In genomic region chr5:115362819-115363714, GRCm38 (mm10) we compare ENCODE assay signal across 10 mouse cellular contexts. TPM values are rescaled to one million over a fixed set of nuclear protein-coding genes. Genes with fewer than 3 reads are reported as not detected.
DNase-seq lines count a peak whose midpoint lies in the region; ATAC-seq and TF ChIP-seq lines count a peak whose summit lies in the region.
"Had no signal": no experiment of that assay in that cellular context is flagged by ENCODE, and none has a peak within 500 bp of the region (broad histone marks: within the 10 kb centered on the region; RNA-seq: fewer than 3 reads in every experiment).

No protein-coding gene starts in this region.

- no peak overlapping the region for H3K27ac ChIP-seq in heart, embryonic 11.5 days (ENCODE audit: low read depth, low read length)
- no peak overlapping the region for H3K27ac ChIP-seq in ES-E14 (ENCODE audit: insufficient read depth, low read depth, low read length, poor library complexity, severe bottlenecking)
- peak overlapping the region; percentile 66 for H3K27ac ChIP-seq in limb, embryonic 10.5 days
- no peak overlapping the region for H3K27ac ChIP-seq in liver, embryonic 12.5 days
- H3K27ac ChIP-seq: liver, embryonic 15.5 days had no signal

- 0 out of 2 replicates have a peak overlapping the region, but pooled peaks have one; percentile 34 for H3K9ac ChIP-seq in heart, embryonic 11.5 days (ENCODE audit: low read depth, low read length)
- H3K9ac ChIP-seq in ES-E14 (ENCODE audit: insufficient read depth, low read depth, low read length, poor library complexity, severe bottlenecking) = peak overlapping the region; percentile 27; the same call in 1 of the 2 replicates
- H3K9ac ChIP-seq in liver, embryonic 12.5 days = no peak overlapping the region
- H3K9ac ChIP-seq: liver, embryonic 15.5 days had no signal

- no peak for DNase-seq in heart, adult 9 months (ENCODE audit: low spot score in 2 of 2)
- no peak for DNase-seq in ES-E14 (ENCODE audit: low read depth, low spot score)
- DNase-seq in limb, embryonic 10.5 days (ENCODE audit: low spot score) = peak; percentile 45
- DNase-seq in cerebellum, adult 8-10 months = no peak
- DNase-seq in urinary bladder, adult 18-20 months (ENCODE audit: low spot score in 2 of 2) = no peak
- DNase-seq: kidney, postnatal 10 days had no signal

- H3K4me2 ChIP-seq in heart, embryonic 11.5 days = peak overlapping the region; percentile 24; the same call in 1 of the 2 replicates
- no peak overlapping the region for H3K4me2 ChIP-seq in liver, embryonic 12.5 days
- H3K4me2 ChIP-seq: liver, embryonic 15.5 days had no signal

- in situ Hi-C loops in ES-E14 (cut with MboI; ENCODE audit: low sequenced_read_pairs in 2 of 2, unreplicated experiment in 2 of 2) = no loop called here

- WGBS in heart, embryonic 11.5 days (ENCODE audit: insufficient replicate concordance) = 17% methylated on average over 19 of the region's 19 CpGs
- WGBS in limb, embryonic 10.5 days = 17% methylated on average over 18 of the region's 19 CpGs
- WGBS in liver, embryonic 12.5 days (ENCODE audit: insufficient replicate concordance) = 20% methylated on average over 18 of the region's 19 CpGs

- no peaks in the 10 kb centered on the region for H3K9me3 ChIP-seq in heart, embryonic 11.5 days (replicated peaks; ENCODE audit: control insufficient read depth, low read length)
- H3K9me3 ChIP-seq in ES-E14 (ENCODE audit: control insufficient read depth, insufficient read depth, low read depth, low read length) = no peaks in the 10 kb centered on the region
- no peaks in the 10 kb centered on the region for H3K9me3 ChIP-seq in limb, embryonic 10.5 days (replicated peaks)
- no peaks in the 10 kb centered on the region for H3K9me3 ChIP-seq in liver, embryonic 12.5 days (replicated peaks)
- H3K9me3 ChIP-seq: liver, embryonic 15.5 days had no signal

- no peaks in the 10 kb centered on the region for H3K36me3 ChIP-seq in heart, embryonic 11.5 days (ENCODE audit: control insufficient read depth, insufficient read depth, low read length)
- H3K36me3 ChIP-seq in ES-E14 (ENCODE audit: control insufficient read depth, insufficient read depth, low read length, poor library complexity, severe bottlenecking) = no peaks in the 10 kb centered on the region
- no peaks in the 10 kb centered on the region for H3K36me3 ChIP-seq in limb, embryonic 10.5 days
- H3K36me3 ChIP-seq in liver, embryonic 12.5 days = no peaks in the 10 kb centered on the region
- H3K36me3 ChIP-seq: liver, embryonic 15.5 days had no signal

- no peaks in the 10 kb centered on the region for H3K4me1 ChIP-seq in heart, embryonic 11.5 days (ENCODE audit: control insufficient read depth, insufficient read depth, low read length)
- peaks cover 5 to 20% of the 10 kb centered on the region in 2 experiments for H3K4me1 ChIP-seq in ES-E14 (ENCODE audit: control insufficient read depth in 2 of 2, insufficient read depth in 2 of 2, low read length in 2 of 2, poor library complexity in 1 of 2)
- H3K4me1 ChIP-seq in limb, embryonic 10.5 days = peaks cover 26% of the 10 kb centered on the region
- H3K4me1 ChIP-seq in liver, embryonic 12.5 days = no peaks in the 10 kb centered on the region
- H3K4me1 ChIP-seq: liver, embryonic 15.5 days had no signal

- ATAC-seq in heart, embryonic 11.5 days (replicated peaks; ENCODE audit: insufficient number of reproducible peaks, low FRiP score, low TSS enrichment) = no peak
- ATAC-seq in frontal cortex, adult (ENCODE audit: low TSS enrichment) = peak; percentile 98
- ATAC-seq in liver, embryonic 12.5 days = no peak

- peaks cover 5% of the 10 kb centered on the region; the same call in 1 of the 2 replicates for H3K27me3 ChIP-seq in heart, embryonic 11.5 days (ENCODE audit: control insufficient read depth, insufficient read depth, low read length)
- no peaks in the 10 kb centered on the region for H3K27me3 ChIP-seq in limb, embryonic 10.5 days (ENCODE audit: low read depth, poor library complexity, severe bottlenecking)
- peaks cover 48% of the 10 kb centered on the region for H3K27me3 ChIP-seq in liver, embryonic 12.5 days (replicated peaks)

- H3K4me3 ChIP-seq in heart, embryonic 11.5 days (ENCODE audit: low read depth, low read length) = no peak overlapping the region
- H3K4me3 ChIP-seq in ES-E14 (ENCODE audit: insufficient read depth in 1 of 2, low read depth in 1 of 2, low read length in 2 of 2, poor library complexity in 1 of 2, severe bottlenecking in 1 of 2) = no peak overlapping the region
- no peak overlapping the region for H3K4me3 ChIP-seq in limb, embryonic 10.5 days
- H3K4me3 ChIP-seq in liver, embryonic 12.5 days = no peak overlapping the region
- H3K4me3 ChIP-seq: liver, embryonic 15.5 days had no signal

TF ChIP-seq in ES-E14, 5 proteins besides CTCF, POLR2A, EP300 and RAD21:
- TF ChIP-seq CHD2 (IDR thresholded peaks at IDR 0.05; ENCODE audit: low read depth, low read length) (no peak), HCFC1 (IDR thresholded peaks at IDR 0.05; ENCODE audit: borderline replicate concordance, insufficient read depth, low read length) (no peak), ZC3H11A (IDR thresholded peaks at IDR 0.05; ENCODE audit: borderline replicate concordance, low read depth, low read length) (no peak), MAFK (IDR thresholded peaks at IDR 0.05; ENCODE audit: insufficient read depth, low read depth, low read length) (no peak), ZNF384 (IDR thresholded peaks at IDR 0.05; ENCODE audit: low read depth, low read length) (no peak)

RNA-seq across cellular contexts. Expression of gene Cox6a1, which starts 14.3 kb away (rescaled TPM):
- polyA plus RNA-seq in heart, embryonic 11.5 days (2014; fragmentation: Nextera tagmentation; extraction: Ambion mirVana) = 1,289 and 1,331 TPM in 2 replicates
- 936 and 1,706 TPM in 2 replicates for total RNA-seq in ES-E14 (2012; rRNA removed)
- 718 and 743 TPM in 2 replicates for polyA plus RNA-seq in limb, embryonic 10.5 days (2016; fragmentation: Nextera tagmentation; extraction: Ambion mirVana)
- 783 and 814 TPM in 2 replicates for polyA plus RNA-seq in liver, embryonic 12.5 days (2016; fragmentation: Nextera tagmentation; extraction: Ambion mirVana)

RNA-seq across cellular contexts. Expression of gene Triap1, which starts 22.0 kb away (rescaled TPM):
- polyA plus RNA-seq in heart, embryonic 11.5 days (2014; fragmentation: Nextera tagmentation; extraction: Ambion mirVana) = 40.4 and 43.9 TPM in 2 replicates
- 21.5 and 30.7 TPM in 2 replicates for total RNA-seq in ES-E14 (2012; rRNA removed)
- 55.0 and 60.0 TPM in 2 replicates for polyA plus RNA-seq in limb, embryonic 10.5 days (2016; fragmentation: Nextera tagmentation; extraction: Ambion mirVana)
- 43.8 and 45.9 TPM in 2 replicates for polyA plus RNA-seq in liver, embryonic 12.5 days (2016; fragmentation: Nextera tagmentation; extraction: Ambion mirVana)

RNA-seq across cellular contexts. Expression of gene Gatc, which starts 22.1 kb away (rescaled TPM):
- polyA plus RNA-seq in heart, embryonic 11.5 days (2014; fragmentation: Nextera tagmentation; extraction: Ambion mirVana) = 27.0 and 31.0 TPM in 2 replicates
- 1.9 and 3.1 TPM in 2 replicates for total RNA-seq in ES-E14 (2012; rRNA removed)
- polyA plus RNA-seq in limb, embryonic 10.5 days (2016; fragmentation: Nextera tagmentation; extraction: Ambion mirVana) = 33.3 and 34.1 TPM in 2 replicates
- polyA plus RNA-seq in liver, embryonic 12.5 days (2016; fragmentation: Nextera tagmentation; extraction: Ambion mirVana) = 20.6 and 21.2 TPM in 2 replicates

RNA-seq across cellular contexts. Expression of gene Srsf9, which starts 36.1 kb away (rescaled TPM):
- polyA plus RNA-seq in heart, embryonic 11.5 days (2014; fragmentation: Nextera tagmentation; extraction: Ambion mirVana) = 140 and 149 TPM in 2 replicates
- total RNA-seq in ES-E14 (2012; rRNA removed) = 42.6 and 57.2 TPM in 2 replicates
- 444 and 468 TPM in 2 replicates for polyA plus RNA-seq in limb, embryonic 10.5 days (2016; fragmentation: Nextera tagmentation; extraction: Ambion mirVana)
- 195 and 200 TPM in 2 replicates for polyA plus RNA-seq in liver, embryonic 12.5 days (2016; fragmentation: Nextera tagmentation; extraction: Ambion mirVana)
